Mouse (Mus musculus) olfactory bulb, adult 2 months (tissue): ENCODE results near the gene Taf1a.

Source experiments
- CTCF ChIP-seq: fragments of 200-500 bp; IDR thresholded peaks from 2 replicates; pipeline ENCODE4 v1.5.1; 2012; ENCODE audit warnings: low read depth, mild to moderate bottlenecking, low read length, moderate library complexity; ENCODE audit not compliant: insufficient read depth
- POLR2A ChIP-seq: fragments of 200-500 bp; IDR thresholded peaks from 2 replicates; pipeline ENCODE4 v1.6.1; 2012; ENCODE audit warnings: mild to moderate bottlenecking, low read depth, low read length, moderate library complexity; ENCODE audit not compliant: insufficient read depth

GRCm38 (mm10) chr1:183424100-183424499, 35.3 kb downstream of the Taf1a start:
- TF ChIP-seq CTCF, result no peak
- TF ChIP-seq POLR2A, result no peak
